Mouse (Mus musculus): Measurements from ENCODE around the gene Zfp280d. TPM values are rescaled to one million over a fixed set of nuclear protein-coding genes. Genes with fewer than 3 reads are reported as not detected.

The Zfp280d gene
- polyA plus RNA-seq, 1 experiment from 2014 or later = 38.7 TPM

- no peak for ATAC-seq (ENCODE audit: low read depth)
- 76% methylated on average over 3 of the region's 3 CpGs for WGBS
- no peak for DNase-seq (ENCODE audit: low spot score)
These were observed 101.0 kb downstream of the Zfp280d start for GRCm38 (mm10) chr9:72375639-72376038.

GRCm38 (mm10) chr9:72385786-72386185, 111.1 kb downstream of the Zfp280d start:
- no peak for ATAC-seq (ENCODE audit: low read depth)
- Histone ChIP-seq H3K36me3 (ENCODE audit: control insufficient read depth, insufficient read depth, low read length) (no peaks in the 10 kb centered on the region), H3K4me3 (ENCODE audit: low read depth, low read length) (no peak overlapping the region), H3K4me2 (ENCODE audit: low read depth, low read length) (no peak overlapping the region), H3K27me3 (replicated peaks; ENCODE audit: control insufficient read depth, insufficient read depth, low read length) (no peaks in the 10 kb centered on the region), H3K4me1 (ENCODE audit: control insufficient read depth, insufficient read depth, low read length) (no peaks in the 10 kb centered on the region), H3K27ac (replicated peaks; ENCODE audit: low read depth, low read length) (no peak overlapping the region), H3K9ac (ENCODE audit: low read depth, low read length) (no peak overlapping the region), H3K9me3 (ENCODE audit: control insufficient read depth, low read length) (no peaks in the 10 kb centered on the region)
- no peak for DNase-seq (ENCODE audit: low spot score)
- WGBS = 82% methylated on average over 7 of the region's 7 CpGs

More at GRCm38 (mm10) chr9:72375639-72376038, 101.0 kb downstream of the Zfp280d start:
- H3K27ac ChIP-seq (replicated peaks; ENCODE audit: low read depth, low read length) = no peak overlapping the region
- H3K4me3 ChIP-seq (ENCODE audit: low read depth, low read length) = no peak overlapping the region
- no peak overlapping the region for H3K4me2 ChIP-seq (ENCODE audit: low read depth, low read length)
- peaks cover 6% of the 10 kb centered on the region; the same call in 1 of the 2 replicates for H3K9me3 ChIP-seq (ENCODE audit: control insufficient read depth, low read length)
- H3K36me3 ChIP-seq (ENCODE audit: control insufficient read depth, insufficient read depth, low read length) = no peaks in the 10 kb centered on the region
- H3K27me3 ChIP-seq (replicated peaks; ENCODE audit: control insufficient read depth, insufficient read depth, low read length) = no peaks in the 10 kb centered on the region
- H3K9ac ChIP-seq (ENCODE audit: low read depth, low read length) = no peak overlapping the region
- H3K4me1 ChIP-seq (ENCODE audit: control insufficient read depth, insufficient read depth, low read length) = no peaks in the 10 kb centered on the region

DNA sequence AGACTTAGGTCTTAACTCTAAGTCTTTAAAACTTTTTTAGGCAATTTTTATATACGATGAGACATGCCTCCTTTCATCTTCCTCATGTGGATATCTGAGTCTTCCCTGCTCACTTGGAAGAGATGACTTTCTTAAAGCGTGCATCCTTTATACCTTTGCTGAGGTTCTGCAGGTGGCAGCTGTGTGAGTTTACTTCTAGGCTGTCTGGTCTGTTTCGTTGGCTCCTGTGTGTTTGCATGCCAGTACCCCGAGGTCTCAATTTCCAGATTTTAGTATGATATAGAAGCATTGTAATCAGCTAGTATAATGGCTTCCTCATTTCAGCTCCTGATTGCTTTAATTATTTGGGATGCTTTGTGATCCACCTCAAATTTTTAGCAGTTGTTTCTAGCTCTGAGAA, 114.3 kb downstream of the Zfp280d start:
- Histone ChIP-seq H3K4me1 (ENCODE audit: control insufficient read depth, insufficient read depth, low read length) (0 out of 2 replicates have a peak, but pooled peaks cover 4% of the 10 kb centered on the region), H3K36me3 (ENCODE audit: control insufficient read depth, insufficient read depth, low read length) (no peaks in the 10 kb centered on the region), H3K27ac (replicated peaks; ENCODE audit: low read depth, low read length) (no peak overlapping the region), H3K27me3 (replicated peaks; ENCODE audit: control insufficient read depth, insufficient read depth, low read length) (no peaks in the 10 kb centered on the region), H3K4me2 (ENCODE audit: low read depth, low read length) (no peak overlapping the region), H3K4me3 (ENCODE audit: low read depth, low read length) (no peak overlapping the region), H3K9ac (ENCODE audit: low read depth, low read length) (no peak overlapping the region), H3K9me3 (ENCODE audit: control insufficient read depth, low read length) (no peaks in the 10 kb centered on the region)
- DNase-seq (ENCODE audit: low spot score) (no peak), ATAC-seq (ENCODE audit: low read depth) (no peak)
- WGBS = 73% methylated on average over 4 of the region's 4 CpGs

GRCm38 (mm10) chr9:72389431-72390002, 114.9 kb downstream of the Zfp280d start:
- no peak for DNase-seq (ENCODE audit: low spot score)
- H3K27me3 ChIP-seq (replicated peaks; ENCODE audit: control insufficient read depth, insufficient read depth, low read length) = no peaks in the 10 kb centered on the region

DNA sequence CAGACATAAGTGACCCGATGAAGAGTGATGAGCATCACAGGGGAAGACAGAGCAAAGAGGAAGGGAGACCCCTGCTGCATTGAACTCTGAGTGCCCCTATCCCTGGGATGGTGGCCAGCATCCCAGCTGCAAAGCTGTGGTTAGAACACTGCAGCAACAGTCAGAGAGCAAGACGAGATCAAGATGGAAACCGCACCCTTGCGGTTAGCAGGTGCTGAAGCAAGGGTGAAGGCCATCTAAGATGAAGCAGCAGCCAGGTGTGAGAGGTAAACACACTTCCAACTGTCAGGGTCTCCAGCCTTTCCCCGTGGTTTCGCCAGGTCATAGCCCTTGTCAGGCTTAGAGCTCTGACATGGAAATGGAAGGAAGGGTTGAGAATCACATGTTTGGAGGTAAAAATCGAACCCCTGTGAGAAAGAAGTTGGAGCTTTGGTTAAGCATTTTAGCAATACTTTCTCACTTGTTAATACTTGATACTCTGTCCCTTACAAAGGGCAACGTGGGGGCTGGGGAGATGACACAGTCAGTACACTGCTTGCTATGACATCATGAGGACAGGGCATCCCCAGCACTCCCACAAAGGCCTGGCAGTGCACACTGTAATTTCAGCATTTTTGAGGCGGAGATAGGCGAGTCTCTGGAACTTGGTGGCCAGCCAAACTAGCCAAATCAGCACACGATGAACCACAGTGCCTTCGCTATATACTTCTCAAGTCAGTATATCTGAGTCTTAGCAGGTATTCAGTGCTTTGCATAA, 115.8 kb downstream of the Zfp280d start:
- Histone ChIP-seq H3K4me2 (ENCODE audit: low read depth, low read length) (no peak overlapping the region), H3K27me3 (replicated peaks; ENCODE audit: control insufficient read depth, insufficient read depth, low read length) (no peaks in the 10 kb centered on the region), H3K27ac (replicated peaks; ENCODE audit: low read depth, low read length) (no peak overlapping the region), H3K9ac (ENCODE audit: low read depth, low read length) (no peak overlapping the region), H3K4me3 (ENCODE audit: low read depth, low read length) (no peak overlapping the region), H3K9me3 (ENCODE audit: control insufficient read depth, low read length) (no peaks in the 10 kb centered on the region), H3K36me3 (ENCODE audit: control insufficient read depth, insufficient read depth, low read length) (no peaks in the 10 kb centered on the region), H3K4me1 (ENCODE audit: control insufficient read depth, insufficient read depth, low read length) (peaks cover 7% of the 10 kb centered on the region; the same call in 1 of the 2 replicates)
- ATAC-seq (ENCODE audit: low read depth) (no peak), DNase-seq (ENCODE audit: low spot score) (peak; percentile 41)
- 78% methylated on average over 12 of the region's 12 CpGs for WGBS

More at GRCm38 (mm10) chr9:72389431-72390002, 114.9 kb downstream of the Zfp280d start:
- no peak overlapping the region for H3K4me3 ChIP-seq (ENCODE audit: low read depth, low read length)
- no peaks in the 10 kb centered on the region for H3K9me3 ChIP-seq (ENCODE audit: control insufficient read depth, low read length)
- H3K9ac ChIP-seq (ENCODE audit: low read depth, low read length) = no peak overlapping the region
- 78% methylated on average over 14 of the region's 14 CpGs for WGBS
- ATAC-seq (ENCODE audit: low read depth) = no peak
- H3K27ac ChIP-seq (replicated peaks; ENCODE audit: low read depth, low read length) = no peak overlapping the region
- H3K4me2 ChIP-seq (ENCODE audit: low read depth, low read length) = no peak overlapping the region
- no peaks in the 10 kb centered on the region for H3K36me3 ChIP-seq (ENCODE audit: control insufficient read depth, insufficient read depth, low read length)
- H3K4me1 ChIP-seq (ENCODE audit: control insufficient read depth, insufficient read depth, low read length) = peaks cover 7% of the 10 kb centered on the region; the same call in 1 of the 2 replicates

DNA sequence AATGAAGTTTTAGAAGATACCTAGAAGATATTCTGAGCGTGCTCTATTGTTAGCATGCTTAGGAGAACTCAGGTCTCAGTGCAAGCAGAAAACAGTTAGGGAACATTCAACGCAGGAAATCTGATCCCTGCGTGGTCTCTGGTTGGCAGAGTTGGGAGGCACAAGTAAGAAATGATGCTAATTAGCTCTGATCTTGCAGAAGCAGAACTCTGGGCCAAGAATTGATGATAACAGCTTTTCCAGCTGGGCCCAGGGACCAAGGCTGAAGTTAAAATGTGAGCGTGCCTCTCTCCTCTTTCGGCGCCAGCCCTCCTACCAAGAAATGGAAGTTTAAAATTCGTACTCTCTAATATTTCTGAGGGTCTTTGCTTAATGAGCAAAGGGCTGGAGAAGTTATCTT, 118.0 kb downstream of the Zfp280d start:
- H3K4me3 ChIP-seq (ENCODE audit: low read depth, low read length) = no peak overlapping the region
- no peaks in the 10 kb centered on the region for H3K9me3 ChIP-seq (ENCODE audit: control insufficient read depth, low read length)
- H3K9ac ChIP-seq (ENCODE audit: low read depth, low read length) = no peak overlapping the region
- DNase-seq (ENCODE audit: low spot score) = peak; percentile 61
- no peaks in the 10 kb centered on the region for H3K27me3 ChIP-seq (replicated peaks; ENCODE audit: control insufficient read depth, insufficient read depth, low read length)
- H3K4me2 ChIP-seq (ENCODE audit: low read depth, low read length) = no peak overlapping the region
- peaks cover 7% of the 10 kb centered on the region; the same call in 1 of the 2 replicates for H3K4me1 ChIP-seq (ENCODE audit: control insufficient read depth, insufficient read depth, low read length)
- H3K36me3 ChIP-seq (ENCODE audit: control insufficient read depth, insufficient read depth, low read length) = no peaks in the 10 kb centered on the region
- 52% methylated on average over 7 of the region's 7 CpGs for WGBS
- no peak for ATAC-seq (ENCODE audit: low read depth)
- H3K27ac ChIP-seq (replicated peaks; ENCODE audit: low read depth, low read length) = no peak overlapping the region

GRCm38 (mm10) chr9:72393238-72393637, 118.6 kb downstream of the Zfp280d start:
- H3K4me3 ChIP-seq (ENCODE audit: low read depth, low read length) = no peak overlapping the region
- H3K9me3 ChIP-seq (ENCODE audit: control insufficient read depth, low read length) = no peaks in the 10 kb centered on the region
- no peaks in the 10 kb centered on the region for H3K36me3 ChIP-seq (ENCODE audit: control insufficient read depth, insufficient read depth, low read length)
- H3K4me2 ChIP-seq (ENCODE audit: low read depth, low read length) = no peak overlapping the region
- H3K27me3 ChIP-seq (replicated peaks; ENCODE audit: control insufficient read depth, insufficient read depth, low read length) = no peaks in the 10 kb centered on the region
- WGBS = 78% methylated on average over 15 of the region's 15 CpGs
- no peak overlapping the region for H3K27ac ChIP-seq (replicated peaks; ENCODE audit: low read depth, low read length)
- H3K4me1 ChIP-seq (ENCODE audit: control insufficient read depth, insufficient read depth, low read length) = peaks cover 7% of the 10 kb centered on the region; the same call in 1 of the 2 replicates
- no peak for ATAC-seq (ENCODE audit: low read depth)
- no peak overlapping the region for H3K9ac ChIP-seq (ENCODE audit: low read depth, low read length)
- no peak for DNase-seq (ENCODE audit: low spot score)

- WGBS = 56% methylated on average over 8 of the region's 8 CpGs
- H3K27ac ChIP-seq (replicated peaks; ENCODE audit: low read depth, low read length) = no peak overlapping the region
- H3K9ac ChIP-seq (ENCODE audit: low read depth, low read length) = no peak overlapping the region
- H3K4me2 ChIP-seq (ENCODE audit: low read depth, low read length) = no peak overlapping the region
- no peak for ATAC-seq (ENCODE audit: low read depth)
- peak; percentile 41 for DNase-seq (ENCODE audit: low spot score)
- H3K9me3 ChIP-seq (ENCODE audit: control insufficient read depth, low read length) = no peaks in the 10 kb centered on the region
- no peak overlapping the region for H3K4me3 ChIP-seq (ENCODE audit: low read depth, low read length)
- H3K27me3 ChIP-seq (replicated peaks; ENCODE audit: control insufficient read depth, insufficient read depth, low read length) = no peaks in the 10 kb centered on the region
- H3K4me1 ChIP-seq (ENCODE audit: control insufficient read depth, insufficient read depth, low read length) = peaks cover 7% of the 10 kb centered on the region; the same call in 1 of the 2 replicates
- no peaks in the 10 kb centered on the region for H3K36me3 ChIP-seq (ENCODE audit: control insufficient read depth, insufficient read depth, low read length)
These were observed 119.2 kb downstream of the Zfp280d start for GRCm38 (mm10) chr9:72393869-72394341.

All from embryonic facial prominence, embryonic 14.5 days (tissue).